Mouse (Mus musculus) stomach, embryonic 16.5 days (tissue): ENCODE measurements around the gene Tmem63b. TPM values are rescaled to one million over a fixed set of nuclear protein-coding genes. Genes with fewer than 3 reads are reported as not detected.
"Not testable (repeated sequence)": the region's sequence is repeated elsewhere in the genome, so short reads cannot be mapped to it uniquely, and the experiment has no call there.

Experiments
- ATAC-seq: fragments of 200-750 bp; cut with Nextera tagmentation; 2 replicates; pipeline ENCODE4 v1.8.0; 2017; ENCODE audit warnings: moderate number of reproducible peaks, moderate TSS enrichment; ENCODE audit not compliant: insufficient read depth, low FRiP score
- H3K27ac ChIP-seq: fragments of 300-500 bp; sonication (generic); 2 replicates; pipeline ENCODE4 v1.5.1; 2014; ENCODE audit warnings: low read length
- H3K27me3 ChIP-seq: fragments of 300-500 bp; sonication (generic); 2 replicates; pipeline ENCODE4 v1.6.1; 2014; ENCODE audit warnings: low read length, control low read depth, mixed read lengths; ENCODE audit not compliant: control insufficient read depth, insufficient read depth
- H3K36me3 ChIP-seq: fragments of 300-500 bp; sonication (generic); 2 replicates; pipeline ENCODE4 v1.6.1; 2014; ENCODE audit warnings: low read length; ENCODE audit not compliant: control insufficient read depth, insufficient read depth
- H3K4me1 ChIP-seq: fragments of 300-500 bp; sonication (generic); 2 replicates; pipeline ENCODE4 v1.6.1; 2014; ENCODE audit warnings: low read length, control low read depth, mixed read lengths; ENCODE audit not compliant: control insufficient read depth, insufficient read depth
- H3K4me2 ChIP-seq: fragments of 300-500 bp; sonication (generic); 2 replicates; pipeline ENCODE4 v1.6.1; 2014; ENCODE audit warnings: low read depth, low read length, mixed read lengths
- H3K4me3 ChIP-seq: fragments of 300-500 bp; sonication (generic); replicated peaks from 2 replicates; pipeline ENCODE4 v1.5.1; 2014; ENCODE audit warnings: mild to moderate bottlenecking, low read length
- H3K9ac ChIP-seq: fragments of 300-500 bp; sonication (generic); 2 replicates; pipeline ENCODE4 v1.6.1; 2014; ENCODE audit warnings: low read length
- H3K9me3 ChIP-seq: fragments of 300-500 bp; sonication (generic); replicated peaks from 2 replicates; pipeline ENCODE4 v1.6.1; 2016; ENCODE audit warnings: low read length, control low read depth; ENCODE audit not compliant: control insufficient read depth
- WGBS: fragments of 180-500 bp; shearing (Covaris S2); extraction: QIAGEN DNeasy Blood & Tissue Kit; methylation state at CpG from one replicate; pipeline ENCODE4 v1.1.7; 2014; 5-methylcytosine and 5-hydroxymethylcytosine counted together
- polyA plus RNA-seq: library from polyadenylated mRNA; unstranded; fragments of >200 nt; fragmentation: Nextera tagmentation; extraction: Ambion mirVana; gene quantifications from 2 replicates; pipeline ENCODE4 v1.2.1, GENCODE M21; 2015

The Tmem63b gene
- polyA plus RNA-seq, 1 experiment from 2014 or later = 33.6 TPM

GRCm38 (mm10) chr17:45626577-45627134 lies 60.0 kb downstream of the Tmem63b start:
- 25% methylated on average over 15 of the region's 15 CpGs for WGBS
- Histone ChIP-seq H3K9me3 (no peaks in the 10 kb centered on the region), H3K9ac (0 out of 2 replicates have a peak overlapping the region, but pooled peaks have one; percentile 28), H3K27ac (no peak overlapping the region), H3K36me3 (no peaks in the 10 kb centered on the region), H3K4me1 (peaks cover 11% of the 10 kb centered on the region), H3K4me3 (no peak overlapping the region; the same call in 1 of the 2 replicates), H3K4me2 (peak overlapping the region; percentile 38), H3K27me3 (no peaks in the 10 kb centered on the region)
- ATAC-seq = no peak; the same call in 1 of the 2 replicates

- H3K36me3 ChIP-seq, H3K4me3 ChIP-seq, H3K27me3 ChIP-seq, H3K27ac ChIP-seq, H3K4me2 ChIP-seq, H3K9me3 ChIP-seq, H3K9ac ChIP-seq, ATAC-seq: not testable (repeated sequence)
- H3K4me1 ChIP-seq = peaks cover 16% of the 10 kb centered on the region
- WGBS = 87% methylated on average over 8 of the region's 8 CpGs
Observed at GRCm38 (mm10) chr17:45623425-45623824, 63.3 kb downstream of the Tmem63b start.

GRCm38 (mm10) chr17:45619386-45620256 lies 67.1 kb downstream of the Tmem63b start:
- H3K9me3 ChIP-seq = no peaks in the 10 kb centered on the region
- 19% methylated on average over 20 of the region's 20 CpGs for WGBS
- H3K27me3 ChIP-seq = no peaks in the 10 kb centered on the region
- H3K9ac ChIP-seq = peak overlapping the region; percentile 57; the same call in 1 of the 2 replicates
- H3K4me1 ChIP-seq = peaks cover 12% of the 10 kb centered on the region
- peak overlapping the region; percentile 80 for H3K27ac ChIP-seq
- no peak; the same call in 1 of the 2 replicates for ATAC-seq
- H3K4me3 ChIP-seq = peak overlapping the region; percentile 23; the same call in 1 of the 2 replicates
- H3K36me3 ChIP-seq = no peaks in the 10 kb centered on the region
- peak overlapping the region; percentile 51 for H3K4me2 ChIP-seq

- no peaks in the 10 kb centered on the region for H3K36me3 ChIP-seq
- peak overlapping the region; percentile 51 for H3K4me2 ChIP-seq
- no peaks in the 10 kb centered on the region for H3K9me3 ChIP-seq
- H3K9ac ChIP-seq = peak overlapping the region; percentile 57; the same call in 1 of the 2 replicates
- H3K27me3 ChIP-seq = no peaks in the 10 kb centered on the region
- peak overlapping the region; percentile 80 for H3K27ac ChIP-seq
- 27% methylated on average over 8 of the region's 8 CpGs for WGBS
- peaks cover 12% of the 10 kb centered on the region for H3K4me1 ChIP-seq
- ATAC-seq = peak; percentile 73; the same call in 1 of the 2 replicates
- H3K4me3 ChIP-seq = peak overlapping the region; percentile 23; the same call in 1 of the 2 replicates
Observed at GRCm38 (mm10) chr17:45618941-45619385, 67.7 kb downstream of the Tmem63b start.

DNA sequence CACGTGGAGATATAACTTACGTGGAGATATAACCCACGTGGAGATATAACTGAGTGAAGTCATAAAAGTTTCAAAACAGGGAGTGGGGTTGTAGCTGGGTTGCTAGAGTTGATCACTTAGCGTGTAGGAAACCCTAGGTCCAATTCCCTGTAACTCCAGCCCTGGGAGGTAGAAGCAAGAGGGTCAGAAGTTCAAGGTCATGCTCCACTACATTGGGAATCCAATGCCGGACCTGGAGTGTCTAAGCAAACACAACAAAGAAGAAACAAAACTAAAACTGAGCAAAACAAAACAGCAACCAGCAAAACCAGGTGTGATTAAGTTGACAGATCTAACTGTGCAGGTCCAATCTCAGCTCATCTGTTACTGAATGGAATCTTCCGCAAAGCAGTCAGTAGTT lies 69.0 kb downstream of the Tmem63b start:
- Histone ChIP-seq H3K4me2 (no peak overlapping the region), H3K9me3 (no peaks in the 10 kb centered on the region), H3K4me1 (peaks cover 12% of the 10 kb centered on the region), H3K9ac (no peak overlapping the region), H3K4me3 (no peak overlapping the region), H3K27ac (no peak overlapping the region), H3K36me3 (no peaks in the 10 kb centered on the region), H3K27me3 (no peaks in the 10 kb centered on the region)
- WGBS = 82% methylated on average over 6 of the region's 6 CpGs
- no peak for ATAC-seq

GRCm38 (mm10) chr17:45616679-45617078 lies 70.0 kb downstream of the Tmem63b start:
- H3K9me3 ChIP-seq = no peaks in the 10 kb centered on the region
- H3K4me3 ChIP-seq = no peak overlapping the region
- no peak overlapping the region for H3K27ac ChIP-seq
- no peak overlapping the region for H3K4me2 ChIP-seq
- no peaks in the 10 kb centered on the region for H3K36me3 ChIP-seq
- peaks cover 15% of the 10 kb centered on the region for H3K4me1 ChIP-seq
- H3K27me3 ChIP-seq = no peaks in the 10 kb centered on the region
- H3K9ac ChIP-seq = no peak overlapping the region
- ATAC-seq = no peak
- 74% methylated on average over 3 of the region's 3 CpGs for WGBS

GRCm38 (mm10) chr17:45616046-45616650 lies 70.6 kb downstream of the Tmem63b start:
- ATAC-seq = no peak
- 52% methylated on average over 4 of the region's 4 CpGs for WGBS
- H3K4me3 ChIP-seq = no peak overlapping the region
- no peaks in the 10 kb centered on the region for H3K36me3 ChIP-seq
- no peaks in the 10 kb centered on the region for H3K9me3 ChIP-seq
- H3K9ac ChIP-seq = no peak overlapping the region; the same call in 1 of the 2 replicates
- no peaks in the 10 kb centered on the region for H3K27me3 ChIP-seq
- no peak overlapping the region for H3K27ac ChIP-seq
- no peak overlapping the region for H3K4me2 ChIP-seq
- peaks cover 17% of the 10 kb centered on the region for H3K4me1 ChIP-seq

- Histone ChIP-seq H3K36me3 (no peaks in the 10 kb centered on the region), H3K4me2 (no peak overlapping the region), H3K4me3 (no peak overlapping the region), H3K9ac (no peak overlapping the region), H3K27me3 (no peaks in the 10 kb centered on the region), H3K27ac (no peak overlapping the region), H3K4me1 (0 out of 2 replicates have a peak, but pooled peaks cover 5% of the 10 kb centered on the region), H3K9me3 (no peaks in the 10 kb centered on the region)
- no peak for ATAC-seq
- 82% methylated on average over 7 of the region's 7 CpGs for WGBS
Observed at GRCm38 (mm10) chr17:45612921-45613320, 73.8 kb downstream of the Tmem63b start.
